Mouse (Mus musculus): ENCODE measurements around the gene Emilin1. TPM values are rescaled to one million over a fixed set of nuclear protein-coding genes. Genes with fewer than 3 reads are reported as not detected.

Gene Emilin1
- polyA plus RNA-seq, 1 experiment from 2014 or later, result 85.6 TPM

GRCm38 (mm10) chr5:30960814-30961213, 47.6 kb downstream of the Emilin1 start:
- Histone ChIP-seq H3K9ac (ENCODE audit: low read length) (no peak overlapping the region), H3K4me3 (ENCODE audit: low read depth, low read length) (0 out of 2 replicates have a peak overlapping the region, but pooled peaks have one; percentile 93), H3K4me1 (replicated peaks; ENCODE audit: control insufficient read depth, insufficient read depth) (peaks cover 6% of the 10 kb centered on the region; the same call in 1 of the 2 replicates), H3K27ac (replicated peaks) (peak overlapping the region; percentile 78; the same call in 1 of the 2 replicates), H3K27me3 (ENCODE audit: control insufficient read depth, insufficient read depth, low read length) (no peaks in the 10 kb centered on the region), H3K9me3 (ENCODE audit: control insufficient read depth, low read length) (no peaks in the 10 kb centered on the region), H3K36me3 (ENCODE audit: control insufficient read depth, insufficient read depth, low read length) (peaks cover 4% of the 10 kb centered on the region), H3K4me2 (replicated peaks; ENCODE audit: low read depth) (peak overlapping the region; percentile 89)
- 87% methylated on average over 2 of the region's 2 CpGs for WGBS
- DNase-seq (ENCODE audit: low spot score) (no peak), ATAC-seq (ENCODE audit: low FRiP score, low TSS enrichment) (no peak)
- TF ChIP-seq EP300 (optimal IDR thresholded peaks at IDR 0.05) (no peak), CTCF (IDR thresholded peaks at IDR 0.05; ENCODE audit: low read depth) (no peak)

- H3K27ac ChIP-seq (replicated peaks), result no peak overlapping the region
- DNase-seq (ENCODE audit: low spot score), result no peak
- no peak for ATAC-seq (ENCODE audit: low FRiP score, low TSS enrichment)
- WGBS, result 65% methylated on average over 10 of the region's 10 CpGs
- no peak overlapping the region for H3K4me2 ChIP-seq (replicated peaks; ENCODE audit: low read depth)
- peaks cover 6% of the 10 kb centered on the region; the same call in 1 of the 2 replicates for H3K4me1 ChIP-seq (replicated peaks; ENCODE audit: control insufficient read depth, insufficient read depth)
- peaks cover 4% of the 10 kb centered on the region for H3K36me3 ChIP-seq (ENCODE audit: control insufficient read depth, insufficient read depth, low read length)
- H3K27me3 ChIP-seq (ENCODE audit: control insufficient read depth, insufficient read depth, low read length), result no peaks in the 10 kb centered on the region
- no peaks in the 10 kb centered on the region for H3K9me3 ChIP-seq (ENCODE audit: control insufficient read depth, low read length)
- H3K4me3 ChIP-seq (ENCODE audit: low read depth, low read length), result no peak overlapping the region
- TF ChIP-seq EP300 (optimal IDR thresholded peaks at IDR 0.05) (no peak), CTCF (IDR thresholded peaks at IDR 0.05; ENCODE audit: low read depth) (no peak)
- no peak overlapping the region for H3K9ac ChIP-seq (ENCODE audit: low read length)
Observed at GRCm38 (mm10) chr5:30961545-30962505, 48.6 kb downstream of the Emilin1 start.

DNA sequence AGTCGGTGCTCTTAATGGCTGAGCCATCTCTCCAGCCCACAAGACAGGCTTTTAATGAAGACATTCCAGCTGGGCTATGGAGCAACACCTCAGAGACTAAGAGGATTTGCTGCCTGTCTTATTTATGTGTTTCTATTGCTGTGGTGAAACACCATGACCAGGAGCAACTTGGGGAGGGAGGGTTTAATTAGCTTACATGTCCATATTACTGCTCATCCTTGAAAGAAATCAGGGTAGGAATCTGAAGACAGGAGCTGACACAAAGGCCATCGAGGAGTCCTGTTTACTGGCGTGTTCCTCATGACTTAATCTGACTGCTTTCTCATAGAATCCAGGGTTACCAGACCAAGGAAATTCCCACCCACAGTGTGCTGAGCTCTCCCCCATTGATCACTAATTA, 50.7 kb downstream of the Emilin1 start:
- no peak for TF ChIP-seq EP300 (optimal IDR thresholded peaks at IDR 0.05)
- TF ChIP-seq CTCF (IDR thresholded peaks at IDR 0.05; ENCODE audit: low read depth), result no peak
- DNase-seq (ENCODE audit: low spot score) (no peak), ATAC-seq (ENCODE audit: low FRiP score, low TSS enrichment) (no peak)
- Histone ChIP-seq H3K27me3 (ENCODE audit: control insufficient read depth, insufficient read depth, low read length) (no peaks in the 10 kb centered on the region), H3K9ac (ENCODE audit: low read length) (no peak overlapping the region), H3K4me3 (ENCODE audit: low read depth, low read length) (no peak overlapping the region), H3K9me3 (ENCODE audit: control insufficient read depth, low read length) (no peaks in the 10 kb centered on the region), H3K36me3 (ENCODE audit: control insufficient read depth, insufficient read depth, low read length) (no peaks in the 10 kb centered on the region), H3K27ac (replicated peaks) (no peak overlapping the region), H3K4me2 (replicated peaks; ENCODE audit: low read depth) (no peak overlapping the region), H3K4me1 (replicated peaks; ENCODE audit: control insufficient read depth, insufficient read depth) (no peaks in the 10 kb centered on the region)
- 76% methylated on average over 3 of the region's 3 CpGs for WGBS

DNA sequence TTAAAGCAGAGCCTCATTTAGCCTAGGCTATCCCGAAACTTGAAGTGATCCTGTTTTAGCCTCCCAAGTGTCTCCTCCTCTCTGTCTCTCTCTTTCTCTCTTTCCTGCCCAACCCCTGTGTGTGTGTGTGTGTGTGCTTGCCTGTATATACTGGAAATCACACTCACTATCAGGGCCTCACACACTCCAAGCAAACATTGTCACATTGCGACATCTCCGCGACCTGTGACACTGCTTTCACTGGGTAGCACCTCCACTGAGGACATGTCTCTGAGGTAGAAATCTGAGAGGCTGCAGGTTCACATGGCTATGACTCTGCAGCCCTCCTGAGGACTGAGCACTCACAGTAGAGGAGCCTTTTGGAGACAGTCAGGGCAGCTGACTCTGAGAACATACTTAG, 53.0 kb downstream of the Emilin1 start:
- ATAC-seq (ENCODE audit: low FRiP score, low TSS enrichment), result no peak
- Histone ChIP-seq H3K9ac (ENCODE audit: low read length) (no peak overlapping the region), H3K27me3 (ENCODE audit: control insufficient read depth, insufficient read depth, low read length) (no peaks in the 10 kb centered on the region), H3K27ac (replicated peaks) (no peak overlapping the region), H3K4me3 (ENCODE audit: low read depth, low read length) (no peak overlapping the region), H3K9me3 (ENCODE audit: control insufficient read depth, low read length) (no peaks in the 10 kb centered on the region), H3K4me1 (replicated peaks; ENCODE audit: control insufficient read depth, insufficient read depth) (no peaks in the 10 kb centered on the region), H3K36me3 (ENCODE audit: control insufficient read depth, insufficient read depth, low read length) (no peaks in the 10 kb centered on the region), H3K4me2 (replicated peaks; ENCODE audit: low read depth) (no peak overlapping the region)
- no peak for DNase-seq (ENCODE audit: low spot score)
- TF ChIP-seq EP300 (optimal IDR thresholded peaks at IDR 0.05) (no peak), CTCF (IDR thresholded peaks at IDR 0.05; ENCODE audit: low read depth) (no peak)
- whole genome bisulfite sequencing, result 75% methylated on average over 4 of the region's 4 CpGs

- no peak within 1 kb of the TSS for H3K4me2 ChIP-seq (replicated peaks; ENCODE audit: low read depth)
- ATAC-seq (ENCODE audit: low FRiP score, low TSS enrichment) (peak; percentile 25; the same call in 1 of the 2 replicates), DNase-seq (ENCODE audit: low spot score) (peak; percentile 50)
- WGBS, result 51% methylated on average over 8 of the region's 8 CpGs
- H3K4me3 ChIP-seq (ENCODE audit: low read depth, low read length), result no peak within 1 kb of the TSS
- TF ChIP-seq CTCF (IDR thresholded peaks at IDR 0.05; ENCODE audit: low read depth) (no peak), EP300 (optimal IDR thresholded peaks at IDR 0.05) (no peak)
- H3K27me3 ChIP-seq (ENCODE audit: control insufficient read depth, insufficient read depth, low read length), result no peaks in the 10 kb centered on the region
- H3K9ac ChIP-seq (ENCODE audit: low read length), result no peak within 1 kb of the TSS
- H3K9me3 ChIP-seq (ENCODE audit: control insufficient read depth, low read length), result no peaks in the 10 kb centered on the region
- 0 out of 2 replicates have a peak within 1 kb of the TSS, but pooled peaks have one; percentile 35 for H3K27ac ChIP-seq (replicated peaks)
- no peaks in the 10 kb centered on the region for H3K4me1 ChIP-seq (replicated peaks; ENCODE audit: control insufficient read depth, insufficient read depth)
- H3K36me3 ChIP-seq (ENCODE audit: control insufficient read depth, insufficient read depth, low read length), result no peaks in the 10 kb centered on the region
Observed at GRCm38 (mm10) chr5:30968416-30968815, 55.2 kb downstream of the Emilin1 start, which contains the start of gene Tcf23. Tcf23 (plus strand) TSS chr5:30968662.

DNA sequence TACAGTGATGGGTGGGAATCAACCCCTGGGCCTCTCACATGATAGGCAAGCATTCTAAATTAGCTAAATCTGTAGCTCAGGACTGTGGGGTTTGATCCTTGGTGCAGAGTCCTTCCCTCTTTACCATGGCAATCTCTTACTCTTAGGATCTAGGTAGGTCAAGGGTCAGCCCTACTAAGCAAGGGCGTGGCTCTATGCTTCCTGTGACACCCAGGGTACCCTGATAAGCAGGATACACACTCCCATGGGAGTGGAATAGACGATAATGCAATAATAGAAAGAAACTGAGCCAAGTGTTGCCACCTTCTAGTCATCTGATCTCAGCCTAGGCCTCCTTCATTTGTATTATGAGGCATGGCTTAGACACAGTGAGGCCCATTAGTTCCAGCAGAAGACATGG, 56.2 kb downstream of the Emilin1 start:
- H3K27me3 ChIP-seq (ENCODE audit: control insufficient read depth, insufficient read depth, low read length), result no peaks in the 10 kb centered on the region
- TF ChIP-seq EP300 (optimal IDR thresholded peaks at IDR 0.05), result no peak
- TF ChIP-seq CTCF (IDR thresholded peaks at IDR 0.05; ENCODE audit: low read depth), result no peak
- no peak overlapping the region for H3K4me3 ChIP-seq (ENCODE audit: low read depth, low read length)
- no peaks in the 10 kb centered on the region for H3K4me1 ChIP-seq (replicated peaks; ENCODE audit: control insufficient read depth, insufficient read depth)
- no peaks in the 10 kb centered on the region for H3K36me3 ChIP-seq (ENCODE audit: control insufficient read depth, insufficient read depth, low read length)
- H3K9me3 ChIP-seq (ENCODE audit: control insufficient read depth, low read length), result no peaks in the 10 kb centered on the region
- H3K27ac ChIP-seq (replicated peaks), result 0 out of 2 replicates have a peak overlapping the region, but pooled peaks have one; percentile 35
- peak; percentile 89 for ATAC-seq (ENCODE audit: low FRiP score, low TSS enrichment)
- H3K4me2 ChIP-seq (replicated peaks; ENCODE audit: low read depth), result no peak overlapping the region
- peak; percentile 47 for DNase-seq (ENCODE audit: low spot score)
- 45% methylated on average over 2 of the region's 2 CpGs for WGBS
- no peak overlapping the region for H3K9ac ChIP-seq (ENCODE audit: low read length)

Other genes with a start within 250 kb of the Emilin1 start
- 58.1 and 79.9 TPM in 2 replicates for gene Cenpa, start 246.6 kb upstream of the Emilin1 start, polyA plus RNA-seq (2015; fragmentation: Nextera tagmentation; extraction: Ambion mirVana)
- 1.7 and 2.3 TPM in 2 replicates for gene Dpysl5, start 201.8 kb upstream of the Emilin1 start, polyA plus RNA-seq (2015; fragmentation: Nextera tagmentation; extraction: Ambion mirVana)
- 14.1 and 15.5 TPM in 2 replicates for gene Mapre3, start 98.8 kb upstream of the Emilin1 start, polyA plus RNA-seq (2015; fragmentation: Nextera tagmentation; extraction: Ambion mirVana)
- 57.3 and 58.7 TPM in 2 replicates for gene Tmem214, start 45.4 kb upstream of the Emilin1 start, polyA plus RNA-seq (2015; fragmentation: Nextera tagmentation; extraction: Ambion mirVana)
- 6.9 and 9.1 TPM in 2 replicates for gene Agbl5, start 24.7 kb upstream of the Emilin1 start, polyA plus RNA-seq (2015; fragmentation: Nextera tagmentation; extraction: Ambion mirVana)
- 368 and 397 TPM in 2 replicates for gene Ost4, start 5.6 kb upstream of the Emilin1 start, polyA plus RNA-seq (2015; fragmentation: Nextera tagmentation; extraction: Ambion mirVana)
- gene Khk, start 8.0 kb downstream of the Emilin1 start, polyA plus RNA-seq (2015; fragmentation: Nextera tagmentation; extraction: Ambion mirVana), result 28.4 and 33.6 TPM in 2 replicates
- gene Cgref1, start 32.2 kb downstream of the Emilin1 start, polyA plus RNA-seq (2015; fragmentation: Nextera tagmentation; extraction: Ambion mirVana), result 22.5 and 24.8 TPM in 2 replicates
- 88.1 and 93.1 TPM in 2 replicates for gene Preb, start 47.0 kb downstream of the Emilin1 start, polyA plus RNA-seq (2015; fragmentation: Nextera tagmentation; extraction: Ambion mirVana)
- gene Tcf23, start 55.3 kb downstream of the Emilin1 start, polyA plus RNA-seq (2015; fragmentation: Nextera tagmentation; extraction: Ambion mirVana), result 4.3 and 4.5 TPM in 2 replicates
- gene Atraid, start 134.9 kb downstream of the Emilin1 start, polyA plus RNA-seq (2015; fragmentation: Nextera tagmentation; extraction: Ambion mirVana), result 192 and 197 TPM in 2 replicates
- gene Slc5a6, start 135.5 kb downstream of the Emilin1 start, polyA plus RNA-seq (2015; fragmentation: Nextera tagmentation; extraction: Ambion mirVana), result 4.2 TPM in 2 replicates
- gene Cad, start 141.4 kb downstream of the Emilin1 start, polyA plus RNA-seq (2015; fragmentation: Nextera tagmentation; extraction: Ambion mirVana), result 4.9 and 6.1 TPM in 2 replicates
- gene Dnajc5g, start 192.9 kb downstream of the Emilin1 start, polyA plus RNA-seq (2015; fragmentation: Nextera tagmentation; extraction: Ambion mirVana), result not detected in 2 replicates
- gene Slc30a3, start 194.8 kb downstream of the Emilin1 start, polyA plus RNA-seq (2015; fragmentation: Nextera tagmentation; extraction: Ambion mirVana), result 0.11 TPM in 1 of 2 replicates, not detected in the other
- gene Trim54, start 203.3 kb downstream of the Emilin1 start, polyA plus RNA-seq (2015; fragmentation: Nextera tagmentation; extraction: Ambion mirVana), result 0.06 TPM in 1 of 2 replicates, not detected in the other
- gene Ucn, start 225.4 kb downstream of the Emilin1 start, polyA plus RNA-seq (2015; fragmentation: Nextera tagmentation; extraction: Ambion mirVana), result not detected in 2 replicates
- 29.4 and 29.6 TPM in 2 replicates for gene Mpv17, start 240.8 kb downstream of the Emilin1 start, polyA plus RNA-seq (2015; fragmentation: Nextera tagmentation; extraction: Ambion mirVana)